Mouse (Mus musculus) lung, embryonic 15.5 days (tissue): ENCODE measurements at regions not wholly inside any gene's neighbourhood (a gene's known extent, or its start where the extent isn't known, plus 50 kb on each side); places are given as distances from the start of the nearest gene placed in this dataset.

Experiments used
- ATAC-seq: fragments of 200-750 bp; cut with Nextera tagmentation; 2 replicates; pipeline ENCODE4 v1.8.0; 2017; ENCODE audit warnings: moderate number of reproducible peaks, borderline replicate concordance; ENCODE audit not compliant: low FRiP score, low TSS enrichment; ENCODE audit errors: extremely low read depth
- H3K27ac ChIP-seq: fragments of 300-500 bp; sonication (generic); 2 replicates; pipeline ENCODE4 v1.5.1; 2015; ENCODE audit warnings: moderate library complexity, mild to moderate bottlenecking, inconsistent platforms
- H3K27me3 ChIP-seq: fragments of 300-500 bp; sonication (generic); 2 replicates; pipeline ENCODE4 v1.6.1; 2015; ENCODE audit warnings: inconsistent platforms
- H3K36me3 ChIP-seq: fragments of 300-500 bp; sonication (generic); 2 replicates; pipeline ENCODE4 v1.6.1; 2015; ENCODE audit warnings: inconsistent platforms
- H3K4me1 ChIP-seq: fragments of 300-500 bp; sonication (generic); 2 replicates; pipeline ENCODE4 v1.6.1; 2015; ENCODE audit warnings: inconsistent platforms
- H3K4me2 ChIP-seq: fragments of 300-500 bp; sonication (generic); 2 replicates; pipeline ENCODE4 v1.6.1; 2015; ENCODE audit warnings: inconsistent platforms, mild to moderate bottlenecking, moderate library complexity
- H3K4me3 ChIP-seq: fragments of 300-500 bp; sonication (generic); 2 replicates; pipeline ENCODE4 v1.5.1; 2015; ENCODE audit warnings: mild to moderate bottlenecking, inconsistent platforms
- H3K9ac ChIP-seq: fragments of 300-500 bp; sonication (generic); 2 replicates; pipeline ENCODE4 v1.6.1; 2015; ENCODE audit warnings: inconsistent platforms
- H3K9me3 ChIP-seq: fragments of 300-500 bp; sonication (generic); 2 replicates; pipeline ENCODE4 v1.6.1; 2016; ENCODE audit warnings: inconsistent platforms
- WGBS: fragments of 180-500 bp; shearing (Covaris S2); methylation state at CpG from one replicate; pipeline ENCODE4 v1.1.7; 2015; 5-methylcytosine and 5-hydroxymethylcytosine counted together

DNA sequence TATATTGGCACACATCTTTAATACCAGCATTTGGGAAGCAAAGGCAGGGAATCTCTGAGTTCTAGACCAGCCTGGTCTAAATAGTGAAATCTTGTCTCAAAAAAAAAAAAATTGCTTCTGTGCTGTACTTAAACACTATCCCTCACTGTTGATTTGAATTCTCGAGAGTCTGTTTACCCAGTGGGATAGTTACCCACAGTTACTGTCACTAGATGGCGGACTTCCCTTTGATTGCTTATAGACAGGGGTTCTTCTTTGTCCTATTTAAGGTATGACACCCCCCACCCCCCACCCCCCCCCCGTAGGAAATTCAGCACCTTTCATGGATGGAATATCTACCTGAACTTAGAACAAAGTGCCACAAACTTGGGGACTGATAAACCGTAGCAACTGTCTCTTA, 242.1 kb upstream of the Jun start:
- no peak overlapping the region for H3K9ac ChIP-seq
- H3K9me3 ChIP-seq = no peaks in the 10 kb centered on the region
- no peaks in the 10 kb centered on the region for H3K27me3 ChIP-seq
- H3K4me1 ChIP-seq = 0 out of 2 replicates have a peak, but pooled peaks cover 6% of the 10 kb centered on the region
- no peaks in the 10 kb centered on the region for H3K36me3 ChIP-seq
- ATAC-seq = no peak
- H3K4me2 ChIP-seq = no peak overlapping the region
- H3K27ac ChIP-seq = no peak overlapping the region
- 50% methylated on average over 4 of the region's 4 CpGs for WGBS
- H3K4me3 ChIP-seq = no peak overlapping the region

DNA sequence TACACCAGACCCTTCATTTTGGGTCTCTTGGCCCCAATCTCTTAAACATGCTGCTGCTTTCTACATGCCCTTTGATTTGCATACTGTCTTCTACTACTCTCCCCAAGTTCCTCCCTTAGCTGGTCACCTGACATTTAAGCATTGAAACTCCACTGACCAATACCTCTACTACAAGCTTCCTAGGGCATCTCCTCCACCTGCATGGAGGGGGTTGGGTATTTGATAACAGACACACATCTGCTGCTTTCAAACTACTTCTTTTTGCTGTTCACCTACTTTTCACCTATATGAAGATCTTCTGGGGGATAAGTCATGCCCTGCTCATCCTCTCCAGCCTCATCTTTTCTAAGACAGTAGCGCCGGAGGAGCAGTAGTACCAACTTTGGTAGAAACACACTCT, 249.9 kb upstream of the Jun start:
- Histone ChIP-seq H3K4me1 (peaks cover 11% of the 10 kb centered on the region), H3K27me3 (no peaks in the 10 kb centered on the region), H3K4me3 (no peak overlapping the region), H3K9ac (no peak overlapping the region), H3K4me2 (no peak overlapping the region), H3K9me3 (no peaks in the 10 kb centered on the region), H3K27ac (no peak overlapping the region), H3K36me3 (no peaks in the 10 kb centered on the region)
- WGBS = 93% methylated on average over 2 of the region's 2 CpGs
- no peak for ATAC-seq

GRCm38 (mm10) chr4:95303337-95303736, 251.3 kb upstream of the Jun start:
- Histone ChIP-seq H3K4me2 (no peak overlapping the region), H3K4me1 (peaks cover 12% of the 10 kb centered on the region), H3K27ac (0 out of 2 replicates have a peak overlapping the region, but pooled peaks have one; percentile 5), H3K36me3 (no peaks in the 10 kb centered on the region), H3K4me3 (no peak overlapping the region), H3K27me3 (no peaks in the 10 kb centered on the region), H3K9me3 (no peaks in the 10 kb centered on the region), H3K9ac (no peak overlapping the region)
- no peak for ATAC-seq
- 74% methylated on average over 2 of the region's 2 CpGs for WGBS

GRCm38 (mm10) chr4:95304006-95304405, 252.0 kb upstream of the Jun start:
- WGBS = 61% methylated on average over 1 of the region's 1 CpGs
- no peak overlapping the region for H3K27ac ChIP-seq
- H3K4me3 ChIP-seq = no peak overlapping the region
- no peaks in the 10 kb centered on the region for H3K27me3 ChIP-seq
- H3K4me2 ChIP-seq = no peak overlapping the region
- H3K4me1 ChIP-seq = peaks cover 19% of the 10 kb centered on the region
- H3K9me3 ChIP-seq = no peaks in the 10 kb centered on the region
- no peak for ATAC-seq
- H3K36me3 ChIP-seq = no peaks in the 10 kb centered on the region
- no peak overlapping the region for H3K9ac ChIP-seq

DNA sequence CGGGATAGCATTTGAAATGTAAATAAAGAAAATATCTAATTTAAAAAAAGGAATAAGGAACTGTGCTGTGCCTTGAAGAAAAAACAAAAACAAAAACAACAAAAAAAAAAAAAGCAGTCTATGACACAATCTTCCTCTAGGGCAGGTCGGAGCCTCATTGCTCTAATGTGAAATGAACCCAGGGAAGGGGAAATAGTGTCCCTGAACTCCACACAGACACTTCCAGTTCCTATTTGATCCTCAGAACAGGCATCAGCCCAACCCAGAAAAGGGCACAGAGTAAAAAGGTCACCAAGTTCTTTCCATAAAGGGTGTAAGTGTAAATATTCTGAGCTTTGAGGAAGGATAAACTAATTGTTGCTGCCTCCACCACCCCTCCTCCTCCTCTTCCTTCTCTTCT, 250.2 kb upstream of the Fggy start:
- H3K4me1 ChIP-seq = peaks cover 30% of the 10 kb centered on the region
- no peak overlapping the region for H3K27ac ChIP-seq
- no peak overlapping the region for H3K9ac ChIP-seq
- H3K4me2 ChIP-seq = no peak overlapping the region
- no peaks in the 10 kb centered on the region for H3K9me3 ChIP-seq
- no peaks in the 10 kb centered on the region for H3K36me3 ChIP-seq
- no peak for ATAC-seq
- no peak overlapping the region for H3K4me3 ChIP-seq
- 78% methylated on average over 2 of the region's 2 CpGs for WGBS
- no peaks in the 10 kb centered on the region for H3K27me3 ChIP-seq

DNA sequence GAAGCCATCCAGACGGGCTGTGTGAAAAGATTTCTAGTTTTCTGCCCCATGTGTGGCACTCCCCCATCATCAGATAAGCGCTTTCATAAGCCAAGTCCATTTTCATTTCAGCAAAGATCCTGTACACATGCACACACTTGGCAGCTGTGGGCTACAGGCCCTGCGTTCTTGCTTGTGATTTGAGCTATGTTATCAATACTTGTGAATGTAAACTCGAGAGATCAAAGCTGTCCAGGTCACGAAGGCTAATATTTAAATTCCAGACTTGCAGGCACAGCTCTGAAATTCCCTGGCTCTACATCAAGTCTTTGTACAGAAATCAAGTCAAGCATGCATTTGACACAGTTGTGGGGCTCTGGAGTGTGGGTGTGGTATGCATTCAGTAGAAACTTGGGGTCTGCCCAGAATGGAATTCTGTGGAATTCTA, 248.8 kb upstream of the Fggy start:
- no peak overlapping the region for H3K4me3 ChIP-seq
- no peaks in the 10 kb centered on the region for H3K9me3 ChIP-seq
- peak; percentile 74 for ATAC-seq
- H3K4me2 ChIP-seq = no peak overlapping the region
- H3K27me3 ChIP-seq = no peaks in the 10 kb centered on the region
- H3K4me1 ChIP-seq = peaks cover 21% of the 10 kb centered on the region
- 18% methylated on average over 5 of the region's 5 CpGs for WGBS
- H3K27ac ChIP-seq = peak overlapping the region; percentile 54
- H3K36me3 ChIP-seq = no peaks in the 10 kb centered on the region
- no peak overlapping the region for H3K9ac ChIP-seq

GRCm38 (mm10) chr4:95310410-95310809, 246.9 kb upstream of the Fggy start:
- no peaks in the 10 kb centered on the region for H3K9me3 ChIP-seq
- ATAC-seq = no peak

DNA sequence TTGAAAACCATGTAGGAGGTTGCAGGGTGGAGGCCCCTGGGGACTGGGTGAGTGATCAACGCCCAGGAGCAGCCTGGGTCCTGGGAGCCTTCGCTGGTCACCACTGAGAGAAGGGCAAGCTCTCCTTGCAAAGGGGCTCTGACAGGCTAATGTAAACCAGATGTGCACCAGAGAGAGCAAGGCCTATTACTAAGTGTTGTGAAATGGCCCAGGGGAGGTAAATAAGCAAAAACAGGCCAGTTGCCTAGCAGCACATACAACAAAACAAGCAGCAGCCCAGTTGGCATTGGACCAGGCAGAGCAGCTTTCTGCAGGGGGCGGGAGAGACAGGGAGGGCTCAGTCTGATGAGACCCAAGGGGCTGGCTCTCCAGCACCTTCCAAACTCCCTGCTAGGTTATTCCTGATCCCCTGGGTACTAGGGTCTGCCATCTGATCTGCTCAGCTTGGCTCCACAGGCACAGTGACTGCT, 239.5 kb upstream of the Fggy start:
- Histone ChIP-seq H3K4me2 (no peak overlapping the region; the same call in 1 of the 2 replicates), H3K9ac (no peak overlapping the region)

More at GRCm38 (mm10) chr4:95310410-95310809, 246.9 kb upstream of the Fggy start:
- WGBS = 34% methylated on average over 6 of the region's 6 CpGs
- H3K4me2 ChIP-seq = no peak overlapping the region
- peaks cover 19% of the 10 kb centered on the region for H3K4me1 ChIP-seq
- no peaks in the 10 kb centered on the region for H3K36me3 ChIP-seq
- no peaks in the 10 kb centered on the region for H3K27me3 ChIP-seq
- H3K9ac ChIP-seq = no peak overlapping the region
- H3K27ac ChIP-seq = no peak overlapping the region
- H3K4me3 ChIP-seq = no peak overlapping the region

DNA sequence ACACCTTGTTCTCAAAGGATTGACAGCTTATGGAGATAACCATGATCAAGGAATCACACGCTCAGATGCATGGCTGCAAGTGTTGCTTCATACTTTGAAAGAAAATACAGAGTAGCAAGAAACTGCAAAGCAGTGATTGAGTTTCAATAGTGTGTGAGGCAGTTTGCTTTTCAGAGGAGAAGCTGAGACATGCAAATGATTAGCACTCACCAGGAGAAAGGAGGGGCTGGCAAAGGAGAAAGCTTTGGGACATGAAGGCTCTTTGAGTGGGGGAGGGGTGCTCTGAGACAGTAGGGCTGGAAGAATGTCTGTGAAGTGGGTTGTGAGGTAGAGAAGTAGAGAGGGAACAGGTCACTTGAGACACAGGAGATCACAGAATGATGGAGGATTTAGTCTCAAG, 238.7 kb upstream of the Fggy start:
- WGBS = 36% methylated on average over 1 of the region's 1 CpGs
- Histone ChIP-seq H3K4me2 (no peak overlapping the region; the same call in 1 of the 2 replicates), H3K27me3 (no peaks in the 10 kb centered on the region), H3K27ac (peak overlapping the region; percentile 44), H3K36me3 (no peaks in the 10 kb centered on the region), H3K4me3 (no peak overlapping the region), H3K9ac (no peak overlapping the region), H3K4me1 (peaks cover 20% of the 10 kb centered on the region), H3K9me3 (no peaks in the 10 kb centered on the region)
- ATAC-seq = peak; percentile 44

More for the DNA sequence above, 239.5 kb upstream of the Fggy start:
- Histone ChIP-seq H3K9me3 (no peaks in the 10 kb centered on the region), H3K36me3 (no peaks in the 10 kb centered on the region), H3K4me1 (peaks cover 20% of the 10 kb centered on the region), H3K27me3 (no peaks in the 10 kb centered on the region), H3K27ac (peak overlapping the region; percentile 44), H3K4me3 (no peak overlapping the region)
- 30% methylated on average over 3 of the region's 3 CpGs for WGBS
- peak; percentile 90 for ATAC-seq

DNA sequence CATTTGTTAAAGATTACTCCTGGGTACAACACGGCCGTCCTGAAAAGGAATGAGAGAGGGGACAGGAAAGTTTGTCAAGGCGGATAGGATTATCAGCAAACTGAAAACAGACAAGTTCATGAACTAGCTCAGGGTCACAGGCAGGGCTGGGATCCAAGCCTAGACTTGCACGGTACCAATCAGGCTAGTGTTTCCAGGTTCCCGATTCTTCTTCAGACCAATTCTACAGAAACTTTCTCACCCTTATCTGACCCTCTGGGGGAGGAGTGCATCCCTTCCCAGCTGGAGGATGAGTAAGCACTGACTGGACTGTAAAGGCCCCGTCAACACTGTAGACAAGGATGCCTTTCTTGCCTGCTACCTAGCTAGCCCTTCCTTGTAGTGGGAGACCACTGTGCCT, 238.3 kb upstream of the Fggy start:
- Histone ChIP-seq H3K9me3 (no peaks in the 10 kb centered on the region), H3K27ac (peak overlapping the region; percentile 44; the same call in 1 of the 2 replicates), H3K4me2 (no peak overlapping the region), H3K36me3 (no peaks in the 10 kb centered on the region), H3K27me3 (no peaks in the 10 kb centered on the region), H3K9ac (no peak overlapping the region), H3K4me3 (no peak overlapping the region), H3K4me1 (peaks cover 20% of the 10 kb centered on the region)
- WGBS = 21% methylated on average over 6 of the region's 6 CpGs
- no peak for ATAC-seq

GRCm38 (mm10) chr4:95325861-95326260, 231.4 kb upstream of the Fggy start:
- Histone ChIP-seq H3K27me3 (no peaks in the 10 kb centered on the region), H3K36me3 (no peaks in the 10 kb centered on the region), H3K27ac (no peak overlapping the region), H3K4me2 (no peak overlapping the region), H3K4me3 (no peak overlapping the region), H3K9ac (no peak overlapping the region), H3K4me1 (no peaks in the 10 kb centered on the region), H3K9me3 (no peaks in the 10 kb centered on the region)
- WGBS = 63% methylated on average over 1 of the region's 1 CpGs
- ATAC-seq = no peak

DNA sequence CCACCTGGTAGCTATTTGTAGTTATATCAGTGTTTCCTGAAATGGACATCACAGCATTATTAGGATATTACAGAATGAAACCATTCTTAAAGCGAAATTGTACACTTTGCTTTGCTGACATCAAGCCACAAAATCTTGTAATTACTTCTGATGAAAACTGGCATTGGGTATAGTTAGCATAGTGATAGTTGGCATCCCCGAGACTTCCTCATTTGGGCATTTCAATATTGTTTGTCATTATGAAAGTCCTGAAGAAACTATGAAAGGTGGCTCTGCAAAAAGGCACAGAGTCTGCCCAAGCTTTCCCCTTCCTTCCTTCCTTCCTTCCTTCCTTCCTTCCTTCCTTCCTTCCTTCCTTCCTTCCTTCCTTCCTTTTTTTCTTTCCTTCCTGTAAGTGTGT, 217.5 kb upstream of the Fggy start:
- Histone ChIP-seq H3K36me3 (no peaks in the 10 kb centered on the region), H3K27ac (no peak overlapping the region), H3K4me3 (no peak overlapping the region), H3K27me3 (no peaks in the 10 kb centered on the region), H3K4me1 (no peaks in the 10 kb centered on the region), H3K9ac (no peak overlapping the region), H3K9me3 (no peaks in the 10 kb centered on the region), H3K4me2 (no peak overlapping the region)
- WGBS = 89% methylated on average over 2 of the region's 2 CpGs
- ATAC-seq = no peak

- H3K4me1 ChIP-seq = no peaks in the 10 kb centered on the region
- no peaks in the 10 kb centered on the region for H3K36me3 ChIP-seq
- no peaks in the 10 kb centered on the region for H3K9me3 ChIP-seq
- no peak overlapping the region for H3K27ac ChIP-seq
- WGBS = 64% methylated on average over 3 of the region's 3 CpGs
- no peak overlapping the region for H3K9ac ChIP-seq
- no peak overlapping the region for H3K4me3 ChIP-seq
- no peak overlapping the region for H3K4me2 ChIP-seq
- no peaks in the 10 kb centered on the region for H3K27me3 ChIP-seq
- no peak for ATAC-seq
These were observed 216.4 kb upstream of the Fggy start for GRCm38 (mm10) chr4:95340926-95341325.
